Mouse (Mus musculus) forebrain, postnatal 0 days (tissue): ENCODE data around the gene Kif23. TPM values are rescaled to one million over a fixed set of nuclear protein-coding genes. Genes with fewer than 3 reads are reported as not detected.

ENCODE experiments used
- ATAC-seq: fragments of 200-750 bp; cut with Nextera tagmentation; 2 replicates; pipeline ENCODE4 v1.8.0; 2017; ENCODE audit warnings: mild to moderate bottlenecking, moderate library complexity
- DNase-seq: peaks from one replicate; pipeline ENCODE4 v3.0.0-alpha.2; 2015
- H3K27ac ChIP-seq: fragments of 300-500 bp; sonication (generic); 2 replicates; pipeline ENCODE4 v1.5.1; 2014; ENCODE audit warnings: low read depth, mild to moderate bottlenecking, antibody characterized with exemption, low read length, moderate library complexity, mixed read lengths
- H3K27me3 ChIP-seq: fragments of 300-500 bp; sonication (generic); 2 replicates; pipeline ENCODE4 v1.6.1; 2014; ENCODE audit warnings: mild to moderate bottlenecking, low read length, mixed read lengths; ENCODE audit not compliant: insufficient read depth
- H3K36me3 ChIP-seq: fragments of 300-500 bp; sonication (generic); 2 replicates; pipeline ENCODE4 v1.6.1; 2014; ENCODE audit warnings: mild to moderate bottlenecking, moderate library complexity; ENCODE audit not compliant: insufficient read depth
- H3K4me1 ChIP-seq: fragments of 300-500 bp; sonication (generic); 2 replicates; pipeline ENCODE4 v1.6.1; 2014; ENCODE audit warnings: antibody characterized with exemption; ENCODE audit not compliant: insufficient read depth
- H3K4me2 ChIP-seq: fragments of 300-500 bp; sonication (generic); 2 replicates; pipeline ENCODE4 v1.6.1; 2014; ENCODE audit warnings: low read depth, mild to moderate bottlenecking, moderate library complexity
- H3K4me3 ChIP-seq: fragments of 300-500 bp; sonication (generic); 2 replicates; pipeline ENCODE4 v1.5.1; 2014; ENCODE audit warnings: low read depth, low read length, mixed read lengths
- H3K9ac ChIP-seq: fragments of 300-500 bp; sonication (generic); 2 replicates; pipeline ENCODE4 v1.6.1; 2014; ENCODE audit warnings: mild to moderate bottlenecking
- H3K9me3 ChIP-seq: fragments of 300-500 bp; sonication (generic); 2 replicates; pipeline ENCODE4 v1.6.1; 2016; ENCODE audit warnings: low read length
- CTCF ChIP-seq: sonication (generic); IDR thresholded peaks from 2 replicates; pipeline ENCODE4 v1.5.1; 2016; ENCODE audit warnings: antibody characterized with exemption, control low read depth, low read depth
- WGBS: fragments of 180-500 bp; shearing (Covaris S2); extraction: QIAGEN DNeasy Blood & Tissue Kit; methylation state at CpG from one replicate; pipeline ENCODE4 v1.1.7; 2014; 5-methylcytosine and 5-hydroxymethylcytosine counted together
- polyA plus RNA-seq: library from polyadenylated mRNA; unstranded; fragments of >200 nt; fragmentation: Nextera tagmentation; extraction: Ambion mirVana; gene quantifications from 2 replicates; pipeline ENCODE4 v1.2.1, GENCODE M21; 2015
- total RNA-seq: library from RNA; depleted of rRNA; stranded (reverse); fragments of >200 nt; gene quantifications from 2 replicates; pipeline ENCODE4 v1.2.3, GENCODE M21; 2014

The Kif23 gene
- total and polyA plus RNA-seq, 2 experiments from 2014 or later, result 6.7 to 8.2 TPM

DNA sequence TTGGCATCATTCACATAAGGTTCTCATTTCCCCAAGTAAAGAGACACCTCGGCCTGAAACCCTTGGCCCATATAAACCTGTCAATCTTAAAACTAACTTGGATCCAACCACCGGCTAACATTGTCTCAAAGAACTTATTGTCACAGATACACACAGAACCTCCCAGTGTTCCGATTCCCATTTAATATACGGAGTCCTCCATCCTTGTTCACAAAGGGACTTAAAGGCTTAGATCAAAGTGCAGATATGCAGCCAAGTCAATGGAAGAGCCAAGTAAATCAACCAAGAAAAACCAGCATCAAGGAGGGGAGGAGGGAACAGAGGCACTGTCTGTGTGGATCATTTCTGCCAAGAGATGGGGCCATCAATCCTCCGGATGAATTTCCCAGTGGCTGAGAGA is 41.0 kb downstream of the Kif23 start:
- DNase-seq (no peak), ATAC-seq (no peak)
- peaks cover under 1% of the 10 kb centered on the region; the same call in 1 of the 2 replicates for H3K36me3 ChIP-seq
- H3K27me3 ChIP-seq, result no peaks in the 10 kb centered on the region
- H3K4me3 ChIP-seq, result no peak overlapping the region
- 56% methylated on average over 5 of the region's 5 CpGs for WGBS
- no peak overlapping the region for H3K27ac ChIP-seq
- no peak overlapping the region for H3K9ac ChIP-seq
- no peak overlapping the region for H3K4me2 ChIP-seq
- TF ChIP-seq CTCF, result no peak
- 0 out of 2 replicates have a peak, but pooled peaks cover 8% of the 10 kb centered on the region for H3K4me1 ChIP-seq
- H3K9me3 ChIP-seq, result no peaks in the 10 kb centered on the region

DNA sequence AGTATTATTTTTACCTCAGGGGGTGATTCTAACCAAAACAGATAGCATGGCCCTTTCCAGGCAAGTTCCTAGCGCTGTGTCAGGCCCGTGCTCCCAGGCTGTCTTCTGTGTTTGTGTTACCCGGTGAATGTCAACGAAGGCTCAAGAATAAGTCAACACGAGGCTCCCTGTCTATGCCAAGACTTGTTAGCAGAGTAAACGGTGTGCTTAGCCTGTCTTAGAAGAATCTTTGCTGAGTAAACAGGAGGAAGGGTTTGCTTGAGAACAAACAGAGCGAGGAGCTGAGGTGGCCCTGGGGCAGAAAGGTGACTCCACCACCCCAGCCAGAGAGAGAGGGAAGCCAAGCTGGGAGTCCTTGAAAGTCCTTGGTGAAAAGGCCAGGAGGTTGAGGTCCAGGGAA is 42.4 kb downstream of the Kif23 start:
- DNase-seq (no peak), ATAC-seq (no peak)
- H3K27me3 ChIP-seq, result no peaks in the 10 kb centered on the region
- H3K4me2 ChIP-seq, result no peak overlapping the region
- H3K36me3 ChIP-seq, result no peaks in the 10 kb centered on the region; the same call in 1 of the 2 replicates
- 69% methylated on average over 7 of the region's 7 CpGs for WGBS
- no peak overlapping the region for H3K27ac ChIP-seq
- H3K9me3 ChIP-seq, result no peaks in the 10 kb centered on the region
- no peak overlapping the region for H3K4me3 ChIP-seq
- no peak for TF ChIP-seq CTCF
- H3K9ac ChIP-seq, result no peak overlapping the region
- 0 out of 2 replicates have a peak, but pooled peaks cover 8% of the 10 kb centered on the region for H3K4me1 ChIP-seq

DNA sequence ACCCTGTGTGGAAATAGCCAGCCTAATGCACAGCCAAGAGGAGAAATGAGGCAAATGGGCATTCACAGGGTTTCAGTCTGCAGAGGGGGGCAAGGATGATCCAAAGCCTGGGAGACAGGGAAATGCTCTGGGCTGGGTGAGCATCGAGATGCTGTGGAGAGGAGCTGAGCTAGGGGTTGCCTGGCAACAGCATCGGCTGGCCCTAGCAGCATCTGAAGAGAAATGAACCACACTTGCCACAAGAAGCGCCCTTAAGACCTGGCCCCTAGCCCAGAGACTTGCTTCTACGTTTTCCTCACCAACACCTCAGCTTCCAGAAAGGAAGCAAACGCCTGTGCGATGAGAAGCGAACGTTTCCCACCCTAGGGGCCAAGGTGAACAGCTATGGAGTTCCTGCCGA is 44.1 kb downstream of the Kif23 start:
- Histone ChIP-seq H3K27ac (no peak overlapping the region), H3K4me3 (no peak overlapping the region), H3K9ac (no peak overlapping the region), H3K4me1 (0 out of 2 replicates have a peak, but pooled peaks cover 8% of the 10 kb centered on the region), H3K36me3 (no peaks in the 10 kb centered on the region), H3K9me3 (no peaks in the 10 kb centered on the region), H3K4me2 (no peak overlapping the region), H3K27me3 (no peaks in the 10 kb centered on the region)
- peak; percentile 17; the same call in 1 of the 2 replicates for TF ChIP-seq CTCF
- ATAC-seq (peak; percentile 88), DNase-seq (peak; percentile 70)
- WGBS, result 28% methylated on average over 9 of the region's 9 CpGs

DNA sequence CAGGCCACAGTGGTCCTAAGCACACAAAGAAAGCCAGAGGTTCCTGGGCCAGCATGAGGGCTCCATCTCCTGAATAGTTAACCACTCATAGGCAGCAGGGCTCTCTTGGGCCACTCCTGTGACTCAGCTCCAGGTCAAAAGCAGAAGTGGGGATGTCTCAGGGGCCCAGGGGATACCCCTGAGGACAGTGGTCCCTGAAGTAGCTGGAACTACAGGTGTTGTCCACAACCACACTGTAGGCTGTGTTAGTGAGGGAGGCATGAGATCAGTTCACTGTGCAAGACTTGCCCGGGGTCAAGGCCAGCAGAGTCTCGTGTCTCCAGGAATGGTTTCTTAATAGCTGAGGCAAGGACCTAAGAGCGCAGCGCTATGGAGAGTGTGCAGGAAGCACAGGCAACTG is 45.0 kb downstream of the Kif23 start:
- ATAC-seq (no peak), DNase-seq (no peak)
- Histone ChIP-seq H3K4me1 (0 out of 2 replicates have a peak, but pooled peaks cover 8% of the 10 kb centered on the region), H3K9me3 (no peaks in the 10 kb centered on the region), H3K36me3 (no peaks in the 10 kb centered on the region), H3K27me3 (no peaks in the 10 kb centered on the region), H3K4me3 (no peak overlapping the region), H3K4me2 (no peak overlapping the region), H3K9ac (no peak overlapping the region), H3K27ac (no peak overlapping the region)
- TF ChIP-seq CTCF, result no peak
- 81% methylated on average over 4 of the region's 4 CpGs for WGBS

DNA sequence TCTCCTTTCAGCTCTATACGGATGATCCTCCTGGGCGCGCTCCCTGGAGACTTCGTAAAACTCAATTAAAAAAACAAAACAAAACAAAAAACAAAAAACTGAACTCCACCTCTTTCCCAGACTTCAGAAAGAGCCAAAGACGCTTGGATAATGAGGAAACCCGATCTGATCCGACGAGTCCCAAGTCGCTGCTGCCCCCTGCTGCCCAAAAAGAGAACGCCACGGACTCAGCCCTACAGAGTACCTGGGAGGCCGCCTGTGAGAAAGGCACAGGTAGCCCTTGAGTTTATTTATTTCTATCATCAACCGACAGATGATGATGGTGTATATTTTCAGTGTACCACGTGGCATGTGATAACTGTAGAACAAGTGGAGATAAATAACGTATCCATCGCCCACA is 46.8 kb downstream of the Kif23 start:
- TF ChIP-seq CTCF, result peak; percentile 87
- WGBS, result 7% methylated on average over 16 of the region's 16 CpGs
- ATAC-seq, result peak; percentile 66; the same call in 1 of the 2 replicates

DNA sequence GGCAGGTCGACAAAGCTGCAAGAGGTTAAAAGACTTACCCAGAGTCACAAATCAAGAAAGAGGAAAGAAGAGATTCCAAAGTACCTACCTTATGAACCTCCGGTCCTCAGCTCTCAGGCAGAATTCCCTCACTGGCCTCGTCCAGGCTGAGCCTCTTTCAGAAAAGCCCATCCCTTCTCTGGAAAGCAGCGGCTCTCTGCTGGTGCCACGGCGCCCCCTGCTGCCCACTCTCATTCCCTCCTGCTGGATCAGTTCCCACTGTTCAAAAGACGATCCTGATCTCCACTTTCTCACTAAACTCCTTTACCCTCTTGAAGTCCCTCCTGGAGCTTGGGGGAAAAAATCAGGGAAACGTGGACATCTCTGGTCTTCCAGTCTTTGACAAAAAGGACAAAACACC is 48.2 kb downstream of the Kif23 start:
- H3K9ac ChIP-seq, result no peak overlapping the region
- H3K4me3 ChIP-seq, result no peak overlapping the region
- no peak overlapping the region for H3K27ac ChIP-seq
- no peak overlapping the region for H3K4me2 ChIP-seq
- no peaks in the 10 kb centered on the region for H3K36me3 ChIP-seq
- peak; percentile 47; the same call in 1 of the 2 replicates for ATAC-seq
- H3K4me1 ChIP-seq, result 0 out of 2 replicates have a peak, but pooled peaks cover 8% of the 10 kb centered on the region
- WGBS, result 0% methylated on average over 7 of the region's 8 CpGs
- H3K9me3 ChIP-seq, result no peaks in the 10 kb centered on the region
- peak; percentile 91 for DNase-seq
- peak; percentile 94 for TF ChIP-seq CTCF
- 0 out of 2 replicates have a peak, but pooled peaks cover 4% of the 10 kb centered on the region for H3K27me3 ChIP-seq

More for the DNA sequence above, 46.8 kb downstream of the Kif23 start:
- peak overlapping the region; percentile 29 for H3K4me2 ChIP-seq
- H3K27ac ChIP-seq, result no peak overlapping the region
- H3K9ac ChIP-seq, result no peak overlapping the region
- H3K27me3 ChIP-seq, result 0 out of 2 replicates have a peak, but pooled peaks cover 4% of the 10 kb centered on the region
- H3K36me3 ChIP-seq, result no peaks in the 10 kb centered on the region
- no peaks in the 10 kb centered on the region for H3K9me3 ChIP-seq
- H3K4me3 ChIP-seq, result no peak overlapping the region
- H3K4me1 ChIP-seq, result 0 out of 2 replicates have a peak, but pooled peaks cover 8% of the 10 kb centered on the region
- DNase-seq, result peak; percentile 89

DNA sequence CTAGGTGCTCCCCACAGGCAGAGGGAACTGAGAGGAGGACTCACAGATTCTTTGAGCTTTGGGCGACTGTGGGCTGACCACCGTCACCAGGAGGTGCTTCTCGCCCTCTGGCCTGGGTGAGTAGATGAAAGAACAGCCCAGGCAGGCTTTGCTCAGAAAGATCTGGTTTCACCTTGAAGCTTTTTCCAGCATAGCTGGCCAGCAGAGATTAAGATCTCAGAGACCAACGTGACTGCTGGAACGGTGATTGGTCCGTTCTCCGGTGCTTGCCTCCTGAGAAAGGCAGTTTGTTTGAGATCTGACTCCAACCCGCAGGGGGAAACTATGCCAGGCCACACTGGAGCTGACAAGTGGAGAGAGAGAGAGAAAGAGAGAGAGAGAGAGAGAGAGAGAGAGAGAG is 51.6 kb downstream of the Kif23 start:
- H3K4me2 ChIP-seq, result no peak overlapping the region
- H3K27ac ChIP-seq, result no peak overlapping the region
- ATAC-seq (no peak), DNase-seq (no peak)
- no peak overlapping the region for H3K9ac ChIP-seq
- H3K27me3 ChIP-seq, result 0 out of 2 replicates have a peak, but pooled peaks cover 4% of the 10 kb centered on the region
- no peak for TF ChIP-seq CTCF
- no peaks in the 10 kb centered on the region for H3K36me3 ChIP-seq
- H3K9me3 ChIP-seq, result no peaks in the 10 kb centered on the region
- H3K4me3 ChIP-seq, result no peak overlapping the region
- 78% methylated on average over 8 of the region's 8 CpGs for WGBS
- H3K4me1 ChIP-seq, result no peaks in the 10 kb centered on the region
